Mouse (Mus musculus): Measurements from ENCODE around the gene Exosc2. TPM values are rescaled to one million over a fixed set of nuclear protein-coding genes. Genes with fewer than 3 reads are reported as not detected.
"Not testable (repeated sequence)": the region's sequence is repeated elsewhere in the genome, so short reads cannot be mapped to it uniquely, and the experiment has no call there.

Exosc2 gene
- polyA plus RNA-seq, 1 experiment from 2014 or later, result 54.3 TPM

- not testable (repeated sequence) for H3K9me3 ChIP-seq, H3K27me3 ChIP-seq
- H3K36me3 ChIP-seq, result peaks cover 44% of the 10 kb centered on the region
Measured at GRCm38 (mm10) chr2:31681051-31681707, 10.7 kb downstream of the Exosc2 start.

GRCm38 (mm10) chr2:31681731-31682235, 11.3 kb downstream of the Exosc2 start:
- no peak overlapping the region for H3K4me2 ChIP-seq
- no peak overlapping the region for H3K9ac ChIP-seq
- H3K27ac ChIP-seq, result no peak overlapping the region
- H3K27me3 ChIP-seq, result no peaks in the 10 kb centered on the region
- no peaks in the 10 kb centered on the region for H3K4me1 ChIP-seq
- H3K36me3 ChIP-seq, result peaks cover 38% of the 10 kb centered on the region
- ATAC-seq (ENCODE audit: insufficient number of reproducible peaks, low FRiP score, low TSS enrichment, low read depth), result no peak
- 84% methylated on average over 6 of the region's 6 CpGs for WGBS
- H3K9me3 ChIP-seq, result no peaks in the 10 kb centered on the region
- no peak overlapping the region for H3K4me3 ChIP-seq

More at GRCm38 (mm10) chr2:31681051-31681707, 10.7 kb downstream of the Exosc2 start:
- H3K4me1 ChIP-seq; ATAC-seq (ENCODE audit: insufficient number of reproducible peaks, low FRiP score, low TSS enrichment, low read depth); H3K4me2 ChIP-seq; H3K9ac ChIP-seq; H3K4me3 ChIP-seq; H3K27ac ChIP-seq: not testable (repeated sequence)
- WGBS, result 87% methylated on average over 15 of the region's 15 CpGs

GRCm38 (mm10) chr2:31683666-31684065, 13.2 kb downstream of the Exosc2 start:
- 25% methylated on average over 2 of the region's 2 CpGs for WGBS
- no peak for ATAC-seq (ENCODE audit: insufficient number of reproducible peaks, low FRiP score, low TSS enrichment, low read depth)
- Histone ChIP-seq H3K36me3 (peaks cover 24% of the 10 kb centered on the region), H3K27me3 (no peaks in the 10 kb centered on the region), H3K4me1 (0 out of 2 replicates have a peak, but pooled peaks cover 4% of the 10 kb centered on the region), H3K27ac (no peak overlapping the region), H3K9ac (no peak overlapping the region), H3K4me3 (no peak overlapping the region), H3K9me3 (no peaks in the 10 kb centered on the region), H3K4me2 (no peak overlapping the region)

GRCm38 (mm10) chr2:31688074-31688925, 17.8 kb downstream of the Exosc2 start, which contains the start of gene Abl1:
TSS of gene Abl1 (plus strand) at chr2:31688376.
- Histone ChIP-seq H3K9me3 (no peaks in the 10 kb centered on the region), H3K27ac (peak within 1 kb of the TSS; percentile 96), H3K4me1 (peaks cover 23% of the 10 kb centered on the region), H3K4me2 (peak within 1 kb of the TSS; percentile 73), H3K4me3 (peak within 1 kb of the TSS; percentile 95), H3K27me3 (no peaks in the 10 kb centered on the region), H3K36me3 (0 out of 2 replicates have a peak, but pooled peaks cover 2% of the 10 kb centered on the region), H3K9ac (peak within 1 kb of the TSS; percentile 95)
- peak; percentile 99 for ATAC-seq (ENCODE audit: insufficient number of reproducible peaks, low FRiP score, low TSS enrichment, low read depth)
- under 1% methylated on average over 64 of the region's 64 CpGs for WGBS

GRCm38 (mm10) chr2:31689045-31689444, 18.5 kb downstream of the Exosc2 start:
- ATAC-seq (ENCODE audit: insufficient number of reproducible peaks, low FRiP score, low TSS enrichment, low read depth), result no peak
- Histone ChIP-seq H3K9ac (peak overlapping the region; percentile 95), H3K27me3 (no peaks in the 10 kb centered on the region), H3K4me2 (peak overlapping the region; percentile 73), H3K4me1 (peaks cover 23% of the 10 kb centered on the region), H3K9me3 (no peaks in the 10 kb centered on the region), H3K4me3 (peak overlapping the region; percentile 95), H3K36me3 (peaks cover 2% of the 10 kb centered on the region; the same call in 1 of the 2 replicates), H3K27ac (peak overlapping the region; percentile 96)
- WGBS, result under 1% methylated on average over 12 of the region's 12 CpGs

DNA sequence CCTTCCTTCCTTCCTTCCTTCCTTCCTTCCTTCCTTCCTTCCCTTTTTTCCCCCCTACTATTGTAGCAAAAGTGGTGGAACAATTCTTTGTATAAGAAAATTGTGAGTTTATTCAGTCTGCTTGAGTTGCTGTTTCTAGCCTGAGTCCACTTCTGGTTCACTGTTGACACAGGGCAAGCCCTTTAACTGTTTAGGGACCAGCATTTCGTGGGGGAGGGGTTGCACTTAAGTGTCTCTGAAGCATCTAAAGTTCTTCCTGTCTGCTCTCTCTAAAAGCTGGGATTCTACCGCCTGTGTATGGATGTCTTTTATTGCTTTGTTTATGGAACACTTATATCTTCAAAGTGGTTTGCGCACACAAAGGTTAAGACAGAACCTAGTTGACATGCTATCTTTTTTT, 19.5 kb downstream of the Exosc2 start:
- 36% methylated on average over 3 of the region's 3 CpGs for WGBS
- no peaks in the 10 kb centered on the region for H3K9me3 ChIP-seq
- H3K36me3 ChIP-seq, result peaks cover 2% of the 10 kb centered on the region; the same call in 1 of the 2 replicates
- peak overlapping the region; percentile 73 for H3K4me2 ChIP-seq
- H3K27ac ChIP-seq, result no peak overlapping the region
- no peaks in the 10 kb centered on the region for H3K27me3 ChIP-seq
- H3K4me3 ChIP-seq, result peak overlapping the region; percentile 95
- ATAC-seq (ENCODE audit: insufficient number of reproducible peaks, low FRiP score, low TSS enrichment, low read depth), result no peak
- H3K4me1 ChIP-seq, result peaks cover 23% of the 10 kb centered on the region
- H3K9ac ChIP-seq, result no peak overlapping the region

GRCm38 (mm10) chr2:31698209-31698608, 27.7 kb downstream of the Exosc2 start:
- Histone ChIP-seq H3K36me3 (peaks cover 28% of the 10 kb centered on the region), H3K4me1 (no peaks in the 10 kb centered on the region), H3K9me3 (no peaks in the 10 kb centered on the region), H3K27me3 (no peaks in the 10 kb centered on the region), H3K9ac (no peak overlapping the region), H3K4me2 (no peak overlapping the region), H3K27ac (no peak overlapping the region), H3K4me3 (no peak overlapping the region)
- ATAC-seq (ENCODE audit: insufficient number of reproducible peaks, low FRiP score, low TSS enrichment, low read depth), result no peak

- Histone ChIP-seq H3K9me3 (no peaks in the 10 kb centered on the region), H3K4me1 (no peaks in the 10 kb centered on the region), H3K27me3 (no peaks in the 10 kb centered on the region), H3K36me3 (peaks cover 22% of the 10 kb centered on the region), H3K9ac (no peak overlapping the region), H3K27ac (no peak overlapping the region), H3K4me2 (no peak overlapping the region), H3K4me3 (no peak overlapping the region)
- 59% methylated on average over 7 of the region's 7 CpGs for WGBS
- ATAC-seq (ENCODE audit: insufficient number of reproducible peaks, low FRiP score, low TSS enrichment, low read depth), result no peak
Measured at GRCm38 (mm10) chr2:31700545-31701446, 30.3 kb downstream of the Exosc2 start.

DNA sequence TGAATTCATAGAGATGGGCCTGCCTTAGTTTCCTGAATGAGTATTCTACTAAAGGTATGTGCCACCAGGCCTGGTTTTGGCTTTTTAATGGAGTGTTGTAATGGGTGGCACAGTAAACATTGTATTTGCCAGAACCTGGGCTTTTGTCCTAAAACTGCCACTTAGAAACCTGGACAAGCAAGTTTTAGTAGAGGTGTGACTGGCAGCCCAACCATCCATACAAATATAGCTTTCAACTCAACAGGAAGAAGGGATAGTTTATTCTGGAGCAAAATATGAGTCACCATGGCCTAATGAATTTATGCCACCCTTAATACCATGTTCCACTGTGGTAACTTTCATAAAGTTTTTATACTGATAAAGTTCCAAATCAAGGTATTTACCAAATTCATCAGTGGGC, 32.7 kb downstream of the Exosc2 start:
- H3K4me2 ChIP-seq, result no peak overlapping the region
- H3K36me3 ChIP-seq, result peaks cover 21% of the 10 kb centered on the region
- no peak overlapping the region; the same call in 1 of the 2 replicates for H3K27ac ChIP-seq
- no peak for ATAC-seq (ENCODE audit: insufficient number of reproducible peaks, low FRiP score, low TSS enrichment, low read depth)
- H3K4me1 ChIP-seq, result no peaks in the 10 kb centered on the region
- no peak overlapping the region for H3K9ac ChIP-seq
- H3K4me3 ChIP-seq, result no peak overlapping the region
- no peaks in the 10 kb centered on the region for H3K27me3 ChIP-seq
- H3K9me3 ChIP-seq, result no peaks in the 10 kb centered on the region

GRCm38 (mm10) chr2:31705914-31706313, 35.4 kb downstream of the Exosc2 start:
- Histone ChIP-seq H3K4me1 (no peaks in the 10 kb centered on the region), H3K4me2 (no peak overlapping the region), H3K9ac (no peak overlapping the region), H3K27me3 (no peaks in the 10 kb centered on the region), H3K27ac (no peak overlapping the region), H3K9me3 (no peaks in the 10 kb centered on the region), H3K36me3 (peaks cover 12% of the 10 kb centered on the region), H3K4me3 (no peak overlapping the region)
- ATAC-seq (ENCODE audit: insufficient number of reproducible peaks, low FRiP score, low TSS enrichment, low read depth), result no peak

DNA sequence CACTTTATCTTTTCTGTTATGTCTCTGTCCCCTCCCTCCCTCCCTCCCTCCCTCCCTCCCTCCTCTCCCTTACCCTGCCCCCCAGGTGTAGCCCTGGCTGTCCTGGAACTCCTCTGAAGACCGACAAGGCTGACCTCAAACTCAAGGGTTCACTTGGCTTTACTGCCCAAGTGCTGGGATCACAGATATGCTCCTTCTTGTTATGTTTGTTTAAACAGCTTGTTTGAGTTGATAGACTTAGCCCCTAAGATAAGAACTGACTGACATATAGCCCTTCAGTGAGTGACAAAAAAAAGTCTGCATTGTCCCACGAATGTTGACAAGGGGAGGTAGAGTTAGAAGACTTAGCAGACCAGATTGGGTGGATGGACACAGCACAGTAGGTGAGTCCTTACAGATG, 36.0 kb downstream of the Exosc2 start:
- Histone ChIP-seq H3K9me3 (no peaks in the 10 kb centered on the region), H3K4me3 (no peak overlapping the region), H3K4me1 (no peaks in the 10 kb centered on the region), H3K9ac (no peak overlapping the region), H3K27ac (no peak overlapping the region), H3K4me2 (no peak overlapping the region), H3K27me3 (no peaks in the 10 kb centered on the region), H3K36me3 (peaks cover 12% of the 10 kb centered on the region)
- ATAC-seq (ENCODE audit: insufficient number of reproducible peaks, low FRiP score, low TSS enrichment, low read depth), result no peak
- WGBS, result 58% methylated on average over 2 of the region's 2 CpGs

Measured in limb, embryonic 15.5 days (tissue).